Mouse (Mus musculus) left cerebral cortex, adult 9 months (tissue): ENCODE results near the gene Rac2.
A peak's percentile ranks its signal among the peaks of the same experiment; 100 is the strongest.

Source experiments
- DNase-seq, 2 experiments: peaks; one replicate each; pipeline ENCODE4 v3.0.0; 2022; ENCODE audit warnings: low spot score in 2 of 2

The Rac2 gene

DNA sequence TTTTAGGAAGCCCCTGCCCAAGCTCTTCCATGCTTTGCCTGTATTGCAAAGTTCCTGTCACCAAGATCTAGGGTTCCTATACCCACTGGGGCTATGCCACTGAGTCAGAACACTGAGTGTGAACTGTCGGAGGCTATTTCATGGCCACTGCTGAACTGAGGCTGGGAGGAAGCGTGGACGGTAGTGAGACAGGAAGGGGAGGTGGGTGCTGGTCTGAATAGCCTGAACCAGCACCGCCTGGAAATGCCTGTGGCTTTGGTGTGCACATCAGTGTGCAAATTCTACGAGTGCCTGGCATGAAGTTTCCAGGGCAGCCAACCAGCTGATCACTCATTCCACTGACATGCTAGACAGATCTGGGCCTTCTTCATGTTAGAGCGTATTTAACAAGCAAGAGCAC is 50.7 kb downstream of the Rac2 start:
- no peak for DNase-seq

DNA sequence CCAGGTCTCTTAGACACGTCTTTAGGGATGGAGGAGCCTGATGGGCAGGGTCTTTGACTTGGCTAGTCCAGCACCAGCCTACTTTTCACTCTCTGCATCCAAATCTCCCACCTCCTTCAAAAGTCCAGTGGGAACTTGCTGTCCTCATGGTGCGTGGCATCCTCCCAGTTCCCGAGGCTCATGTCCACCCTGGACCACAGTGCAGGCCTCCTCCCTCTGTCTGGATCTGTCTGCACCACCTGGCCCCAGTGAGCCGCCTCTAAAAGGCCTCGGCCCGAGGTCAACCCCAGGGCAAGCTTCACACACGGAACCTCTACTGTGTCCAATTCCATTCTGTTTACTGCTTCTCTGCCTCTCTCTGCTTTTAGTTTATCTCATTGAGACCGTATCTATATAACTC is 51.3 kb downstream of the Rac2 start:
- no peak for DNase-seq

DNA sequence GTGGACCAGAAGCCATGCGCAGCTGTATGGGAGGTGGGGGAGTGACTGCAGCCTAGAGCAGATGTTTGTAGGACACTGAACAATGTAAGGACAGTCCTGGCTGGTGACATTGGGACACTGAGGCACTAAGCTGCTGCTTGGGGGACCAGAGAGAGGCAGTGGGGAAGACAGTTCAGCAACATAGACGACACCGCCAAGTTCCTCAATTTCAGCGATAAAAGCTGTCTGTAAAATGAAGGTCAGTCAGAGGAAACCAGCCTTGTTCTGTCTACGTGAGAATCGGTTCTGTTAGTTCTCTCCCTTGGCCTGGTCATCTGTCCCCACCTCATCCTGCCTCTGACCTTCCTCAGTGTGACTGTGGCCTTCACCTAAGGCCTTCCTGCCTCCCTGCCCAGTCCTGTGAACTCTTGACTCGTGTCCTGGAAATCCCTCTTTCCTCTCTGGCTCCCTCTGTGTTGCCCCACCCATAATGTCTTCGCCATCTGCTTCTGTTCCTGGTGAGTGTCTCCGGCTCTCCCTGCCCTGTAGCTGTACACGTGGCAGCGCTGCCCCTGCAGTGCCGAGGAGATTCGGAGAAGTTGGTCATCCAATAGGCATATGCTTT is 52.4 kb downstream of the Rac2 start:
- no peak for DNase-seq

DNA sequence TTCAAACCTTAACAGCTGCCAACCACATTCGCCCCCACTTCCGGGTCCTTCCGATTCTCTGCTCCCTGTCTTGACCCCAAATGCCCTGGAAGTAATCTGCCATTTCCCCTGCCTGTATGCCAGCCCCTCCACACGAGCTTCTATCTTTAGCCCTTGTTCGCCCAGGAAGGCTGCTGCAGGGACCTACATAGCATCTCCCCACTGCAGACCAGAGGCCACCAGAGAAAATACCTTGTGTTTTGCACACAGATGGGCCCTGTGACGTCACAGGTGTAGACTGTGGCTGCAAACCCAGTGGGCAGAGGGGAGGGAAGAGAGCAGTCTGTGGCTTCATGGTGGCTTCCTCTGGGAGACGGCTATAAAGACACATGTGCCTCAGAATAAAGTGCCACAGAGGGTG is 54.4 kb downstream of the Rac2 start:
- DNase-seq, result no peak

DNA sequence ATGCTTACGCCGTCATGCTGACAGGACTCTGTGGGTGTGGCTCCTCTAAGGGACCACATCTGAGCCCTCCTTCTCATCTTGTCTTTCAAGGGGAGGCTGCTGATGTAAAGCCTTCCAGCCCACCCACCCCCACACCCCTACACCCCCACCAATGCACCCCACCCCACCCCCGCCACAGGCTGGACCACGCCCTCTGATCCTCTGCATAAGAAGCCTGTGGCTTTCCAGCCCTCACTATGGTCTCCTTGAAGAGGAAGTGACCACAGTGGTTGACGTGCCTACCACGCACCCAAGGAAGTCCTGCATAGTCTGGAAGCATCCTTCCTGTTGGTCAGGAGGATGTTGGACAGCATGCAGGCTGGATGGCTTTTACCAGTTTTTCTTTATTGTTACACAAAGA is 56.8 kb downstream of the Rac2 start:
- no peak for DNase-seq

DNA sequence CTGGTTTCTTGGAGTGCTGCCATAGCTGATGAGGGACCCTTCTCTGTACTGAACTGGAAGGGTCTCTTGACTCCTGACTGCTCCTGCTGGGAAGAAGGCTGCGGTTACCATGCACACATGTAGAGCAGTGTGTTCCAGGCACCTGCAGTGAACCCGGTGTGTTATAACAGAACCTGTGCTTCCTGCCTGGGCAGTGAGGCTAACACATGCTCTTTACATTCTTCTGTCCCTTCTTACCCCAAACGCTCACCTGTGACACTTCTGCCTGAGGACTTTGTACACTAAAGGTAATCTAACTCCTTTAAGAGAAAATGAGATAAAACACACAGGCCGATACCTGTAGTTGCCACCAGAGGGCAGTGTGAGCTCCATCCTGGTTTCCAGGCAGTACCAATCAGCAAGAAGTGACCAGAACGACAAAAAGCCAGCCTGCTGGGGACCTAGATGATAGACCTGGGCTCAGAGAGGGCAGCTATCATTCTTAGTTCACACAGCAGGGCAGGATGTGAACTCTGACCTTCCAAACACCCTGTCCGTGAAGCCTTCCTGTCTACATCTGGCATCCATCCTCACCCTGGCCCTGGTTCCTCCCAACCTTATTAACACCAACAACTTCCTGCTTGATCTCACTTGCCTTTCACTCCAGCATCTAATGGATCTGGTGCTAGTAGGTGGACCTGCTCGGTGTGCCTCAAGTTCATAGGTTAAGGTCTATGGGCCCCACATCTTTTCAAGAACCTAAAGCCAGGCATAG is 58.0 kb downstream of the Rac2 start:
- peak; percentile 40 to 86 for DNase-seq

DNA sequence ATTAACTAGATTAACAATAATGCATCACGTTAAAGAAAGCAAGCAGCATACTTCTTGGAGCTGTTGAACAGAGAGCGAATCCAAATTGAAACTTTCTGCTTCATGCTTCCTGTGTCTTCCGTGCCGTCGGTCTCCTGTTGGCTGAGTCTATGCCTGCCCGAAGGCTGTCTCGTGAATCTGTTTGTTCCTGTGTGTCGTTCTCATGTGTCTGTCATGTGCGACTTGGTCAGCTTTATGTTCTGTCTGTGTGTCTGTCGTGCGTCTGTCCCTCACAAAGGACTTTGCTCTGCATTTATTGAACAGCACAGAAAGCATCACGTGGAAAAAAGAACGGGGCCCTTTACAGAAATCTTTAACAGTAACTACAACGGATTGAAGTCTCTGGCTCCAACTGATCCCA is 59.6 kb downstream of the Rac2 start:
- no peak for DNase-seq

DNA sequence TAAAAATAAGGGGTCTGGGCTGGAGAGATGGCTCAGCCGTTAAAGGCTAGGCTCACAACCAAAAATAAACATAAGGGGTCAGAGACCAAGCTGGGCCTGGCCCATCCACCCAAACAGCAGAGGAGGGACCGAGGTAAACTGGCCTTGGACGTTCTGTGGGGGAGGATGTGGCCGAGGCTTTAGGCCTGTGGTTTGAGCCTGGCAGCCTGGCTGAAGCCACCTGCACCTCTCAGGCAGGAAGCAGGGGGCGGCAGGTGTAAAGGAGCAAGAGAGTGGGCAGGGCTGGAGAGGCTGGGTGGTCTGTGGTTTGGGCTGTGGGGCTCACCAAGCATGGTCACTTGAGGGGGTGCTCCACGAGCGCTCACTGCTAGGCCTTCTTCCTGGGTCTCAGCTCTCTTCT is 60.6 kb downstream of the Rac2 start:
- DNase-seq, result no peak

DNA sequence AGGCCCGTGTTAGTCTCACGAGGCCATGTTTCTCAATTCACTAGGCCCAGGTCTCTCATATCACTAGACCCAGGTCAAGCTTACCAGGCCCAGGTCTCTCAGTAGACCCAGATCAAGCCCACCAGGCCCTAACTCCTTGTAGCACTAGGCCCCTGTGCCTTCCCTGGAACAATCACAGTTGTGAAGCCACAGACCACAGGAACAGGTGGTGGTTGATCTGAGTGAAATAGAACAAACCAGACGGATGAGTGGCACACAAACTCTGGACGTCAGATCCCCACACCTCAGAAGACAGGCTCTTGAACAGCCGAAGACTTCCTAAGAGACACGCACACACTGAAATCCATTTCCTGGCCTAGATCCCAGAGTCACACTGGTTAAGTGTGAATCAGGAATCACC is 61.8 kb downstream of the Rac2 start:
- DNase-seq, result no peak

DNA sequence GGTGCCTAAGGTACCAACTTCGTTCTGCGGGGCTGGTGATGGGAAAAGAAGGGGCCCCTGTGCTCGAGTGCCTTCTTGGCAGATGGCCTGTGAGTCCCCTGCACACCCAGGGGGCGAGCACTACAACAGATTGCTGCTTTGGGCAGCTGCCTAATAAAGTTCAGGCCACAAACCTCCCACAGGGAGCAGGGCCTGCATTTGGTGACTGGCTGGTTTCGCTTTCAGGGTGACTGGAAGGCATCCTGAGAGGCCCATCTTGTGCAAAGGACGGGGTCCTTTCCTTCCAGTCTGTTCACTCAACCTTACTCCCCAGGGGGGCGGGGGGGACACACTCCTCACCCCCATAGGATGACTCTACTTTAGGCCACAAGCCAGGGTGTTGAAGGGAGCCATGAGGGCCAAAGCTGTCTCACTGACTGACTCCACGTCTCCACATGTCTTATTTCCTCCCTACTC is 62.4 kb downstream of the Rac2 start:
- DNase-seq, result no peak

DNA sequence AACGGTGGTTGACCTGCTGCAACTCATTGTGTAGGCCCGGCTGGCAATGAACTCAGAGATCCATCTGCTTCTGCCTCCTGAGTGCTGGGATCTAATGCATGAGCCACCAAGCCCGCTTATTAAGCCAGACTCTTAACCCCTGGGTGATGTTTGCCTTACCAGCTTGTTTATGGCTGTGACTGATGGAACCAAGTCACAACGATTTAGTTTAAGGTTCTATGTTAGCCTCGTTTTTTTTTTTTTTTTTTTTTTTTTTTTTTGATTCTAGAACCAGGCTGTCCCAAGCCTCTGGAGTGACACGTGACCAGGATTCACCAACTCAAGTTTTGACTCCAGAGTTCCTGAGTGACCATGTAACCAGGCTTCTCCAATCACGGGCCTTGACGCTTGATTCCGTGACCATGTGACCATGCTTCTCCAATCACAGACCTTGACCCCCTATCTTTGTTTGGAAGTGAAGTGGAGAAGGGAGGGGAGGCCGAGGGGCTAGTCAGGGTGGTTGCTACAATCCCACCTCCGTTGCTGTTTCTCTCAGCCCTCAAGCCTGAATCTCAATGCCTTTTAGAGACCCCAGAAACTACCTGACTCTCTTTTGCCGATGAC is 63.2 kb downstream of the Rac2 start:
- no peak for DNase-seq
